Mouse (Mus musculus) adipocyte (in vitro differentiated cells): Measurements from ENCODE around the gene Pgap2.

Experiments used
- DNase-seq: peaks from one replicate; pipeline ENCODE4 v3.0.0-alpha.2; 2016; ENCODE audit warnings: low spot score

The Pgap2 gene

GRCm38 (mm10) chr7:102266401-102267042 is 56.5 kb downstream of the Pgap2 start:
- no peak for DNase-seq

- DNase-seq = peak; percentile 90
Measured at GRCm38 (mm10) chr7:102267113-102267579, 57.1 kb downstream of the Pgap2 start.

- DNase-seq = peak; percentile 63
Measured at GRCm38 (mm10) chr7:102267601-102268394, 57.8 kb downstream of the Pgap2 start, which contains the start of gene Stim1. TSS of gene Stim1 (plus strand) at chr7:102267806.

- DNase-seq = no peak
Measured at GRCm38 (mm10) chr7:102268395-102268748, 58.4 kb downstream of the Pgap2 start.

- no peak for DNase-seq
Measured at GRCm38 (mm10) chr7:102272422-102272948, 62.5 kb downstream of the Pgap2 start.

GRCm38 (mm10) chr7:102281403-102281802 is 71.4 kb downstream of the Pgap2 start:
- DNase-seq = no peak

- no peak for DNase-seq
Measured at GRCm38 (mm10) chr7:102282261-102282660, 72.3 kb downstream of the Pgap2 start.
